Mouse (Mus musculus) bone marrow macrophage, adult 2 months (primary cell): ENCODE data around the gene Usp8.

ENCODE experiments used
- CTCF ChIP-seq: IDR thresholded peaks from 2 replicates; pipeline ENCODE4 v1.5.1; 2012; ENCODE audit warnings: low read depth, mild to moderate bottlenecking, low read length, moderate library complexity
- POLR2A ChIP-seq: IDR thresholded peaks from 2 replicates; pipeline ENCODE4 v1.6.1; 2012; ENCODE audit warnings: mild to moderate bottlenecking, low read depth, low read length, borderline replicate concordance

DNA sequence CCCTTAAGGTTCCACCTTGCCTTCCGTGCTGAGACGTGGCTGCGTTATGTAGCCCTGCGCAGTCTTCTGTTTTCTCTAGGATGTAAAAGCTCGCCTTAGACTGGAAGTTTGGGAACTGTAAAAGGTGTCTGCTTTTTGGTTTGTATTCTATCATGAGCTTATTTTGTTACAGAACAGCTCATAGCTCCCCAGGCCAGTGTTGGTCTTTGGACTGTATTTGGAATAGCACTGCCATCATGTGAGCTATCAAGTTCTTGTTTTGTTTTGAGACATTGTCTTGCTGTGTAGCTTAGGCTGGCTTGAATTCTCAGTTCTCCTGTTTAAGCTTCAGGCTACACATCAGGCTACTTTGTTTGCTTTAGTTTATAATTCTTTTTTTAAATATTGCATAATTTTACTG, 5.4 kb downstream of the Usp8 start:
- TF ChIP-seq CTCF (no peak), POLR2A (no peak)
